Mouse (Mus musculus): ENCODE measurements around the gene Tnfrsf25. TPM values are rescaled to one million over a fixed set of nuclear protein-coding genes. Genes with fewer than 3 reads are reported as not detected.

Tnfrsf25 gene
- polyA plus RNA-seq, 1 experiment from 2014 or later, result 0.95 TPM

DNA sequence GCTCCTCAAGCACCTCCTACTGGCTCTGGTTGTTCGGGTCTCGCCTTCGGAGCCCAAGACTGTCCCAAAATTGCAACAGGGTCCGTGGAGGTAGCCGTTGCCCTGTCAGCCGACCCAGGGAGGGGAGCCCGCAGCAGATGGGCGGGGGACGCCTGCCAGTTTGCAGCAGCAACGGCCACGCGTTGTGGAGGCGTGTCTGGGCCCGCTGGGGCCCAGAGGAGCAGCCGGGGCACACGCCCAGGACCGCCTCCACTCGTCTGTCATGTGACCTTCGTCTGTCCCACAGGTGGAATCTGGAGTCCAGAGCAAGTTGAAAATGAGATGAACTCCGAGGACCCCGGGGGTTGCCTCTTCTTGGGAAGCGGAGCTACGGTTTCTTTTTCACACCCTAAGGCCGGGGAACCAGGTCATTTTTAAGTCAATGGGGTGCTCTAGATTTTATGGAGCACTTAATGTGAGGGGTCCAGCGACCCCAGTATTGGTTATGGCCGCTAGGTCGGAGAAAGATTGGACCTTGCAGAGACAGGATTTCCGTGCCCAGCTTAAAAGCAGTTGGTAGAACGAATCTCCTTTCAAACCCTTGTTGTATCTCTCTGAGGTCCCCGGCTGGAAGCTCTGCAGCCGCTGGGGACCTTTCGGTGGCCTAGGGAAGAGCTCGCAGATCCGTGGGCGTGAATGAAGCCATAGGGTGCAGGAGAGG, 43.0 kb downstream of the Tnfrsf25 start, which contains the start of gene Hes2:
Gene Hes2 (plus strand): TSS at position 283 of the 700 bp plus-strand sequence.
- H3K9me3 ChIP-seq (ENCODE audit: control insufficient read depth, low read length), result no peaks in the 10 kb centered on the region
- DNase-seq (ENCODE audit: low spot score) (no peak), ATAC-seq (ENCODE audit: low FRiP score) (no peak)
- H3K36me3 ChIP-seq (replicated peaks; ENCODE audit: control insufficient read depth, insufficient read depth), result no peaks in the 10 kb centered on the region
- no peak within 1 kb of the TSS for H3K27ac ChIP-seq
- WGBS, result 3% methylated on average over 35 of the region's 35 CpGs
- H3K27me3 ChIP-seq (ENCODE audit: control insufficient read depth, insufficient read depth, low read length), result peaks cover 82% of the 10 kb centered on the region
- peaks cover 3% of the 10 kb centered on the region; the same call in 1 of the 2 replicates for H3K4me1 ChIP-seq (replicated peaks; ENCODE audit: control insufficient read depth, insufficient read depth, low read length)
- no peak within 1 kb of the TSS for H3K9ac ChIP-seq
- peak within 1 kb of the TSS; percentile 5 for H3K4me3 ChIP-seq (replicated peaks; ENCODE audit: low read length)
- peak within 1 kb of the TSS; percentile 19 for H3K4me2 ChIP-seq (replicated peaks)

DNA sequence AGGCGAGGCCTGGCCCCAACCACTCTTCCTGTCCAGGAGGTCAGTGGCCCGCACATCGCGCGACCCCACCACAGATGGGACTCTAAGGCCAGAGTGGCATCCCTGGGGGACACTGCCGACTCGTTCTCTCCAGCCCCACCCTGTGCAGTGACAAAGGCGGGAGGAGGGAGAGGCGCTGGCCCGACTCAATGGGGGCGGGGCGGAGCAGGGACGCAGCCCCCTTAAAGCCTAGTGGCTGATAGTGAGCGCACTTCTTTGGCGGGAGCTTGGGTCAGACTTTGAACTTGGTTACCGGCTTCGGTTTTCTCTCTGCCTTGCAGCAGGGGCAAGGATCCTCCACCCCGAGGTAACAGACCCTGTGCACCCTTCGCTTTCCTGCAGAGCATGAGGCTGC, 43.5 kb downstream of the Tnfrsf25 start:
- H3K27me3 ChIP-seq (ENCODE audit: control insufficient read depth, insufficient read depth, low read length), result peaks cover 77% of the 10 kb centered on the region
- under 1% methylated on average over 19 of the region's 19 CpGs for WGBS
- H3K27ac ChIP-seq, result no peak overlapping the region

DNA sequence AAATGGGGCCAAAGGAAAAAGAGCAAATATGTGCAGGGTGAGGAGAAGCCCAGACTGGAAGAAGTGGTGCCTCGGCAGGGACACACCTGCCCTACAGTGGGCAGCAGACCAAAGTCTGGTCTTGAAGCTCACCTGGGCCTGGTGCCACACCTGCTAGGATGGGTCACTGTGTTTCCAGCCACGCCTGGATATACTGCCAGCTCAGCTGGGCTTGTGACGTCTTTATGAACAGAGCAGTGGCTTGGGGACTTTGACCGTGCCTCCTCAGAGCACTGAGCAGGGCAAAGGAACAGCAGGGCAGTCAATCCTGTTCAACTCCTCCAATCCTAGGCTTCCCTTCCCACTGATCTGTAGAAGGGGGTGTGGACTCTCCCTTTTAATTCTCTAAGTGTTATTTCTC, 45.0 kb downstream of the Tnfrsf25 start:
- H3K9me3 ChIP-seq (ENCODE audit: control insufficient read depth, low read length), result no peaks in the 10 kb centered on the region
- no peaks in the 10 kb centered on the region for H3K36me3 ChIP-seq (replicated peaks; ENCODE audit: control insufficient read depth, insufficient read depth)
- no peaks in the 10 kb centered on the region; the same call in 1 of the 2 replicates for H3K4me1 ChIP-seq (replicated peaks; ENCODE audit: control insufficient read depth, insufficient read depth, low read length)
- no peak overlapping the region for H3K9ac ChIP-seq
- DNase-seq (ENCODE audit: low spot score), result no peak
- 40% methylated on average over 4 of the region's 4 CpGs for whole genome bisulfite sequencing
- ATAC-seq (ENCODE audit: low FRiP score), result no peak
- H3K4me3 ChIP-seq (replicated peaks; ENCODE audit: low read length), result no peak overlapping the region
- no peak overlapping the region for H3K27ac ChIP-seq
- H3K4me2 ChIP-seq (replicated peaks), result no peak overlapping the region
- H3K27me3 ChIP-seq (ENCODE audit: control insufficient read depth, insufficient read depth, low read length), result peaks cover 62% of the 10 kb centered on the region

More for the DNA sequence above, 43.5 kb downstream of the Tnfrsf25 start:
- Histone ChIP-seq H3K9ac (no peak overlapping the region), H3K4me3 (replicated peaks; ENCODE audit: low read length) (peak overlapping the region; percentile 5), H3K4me2 (replicated peaks) (peak overlapping the region; percentile 11; the same call in 1 of the 2 replicates), H3K36me3 (replicated peaks; ENCODE audit: control insufficient read depth, insufficient read depth) (no peaks in the 10 kb centered on the region), H3K4me1 (replicated peaks; ENCODE audit: control insufficient read depth, insufficient read depth, low read length) (no peaks in the 10 kb centered on the region; the same call in 1 of the 2 replicates), H3K9me3 (ENCODE audit: control insufficient read depth, low read length) (no peaks in the 10 kb centered on the region)
- DNase-seq (ENCODE audit: low spot score), result no peak
- no peak for ATAC-seq (ENCODE audit: low FRiP score)

DNA sequence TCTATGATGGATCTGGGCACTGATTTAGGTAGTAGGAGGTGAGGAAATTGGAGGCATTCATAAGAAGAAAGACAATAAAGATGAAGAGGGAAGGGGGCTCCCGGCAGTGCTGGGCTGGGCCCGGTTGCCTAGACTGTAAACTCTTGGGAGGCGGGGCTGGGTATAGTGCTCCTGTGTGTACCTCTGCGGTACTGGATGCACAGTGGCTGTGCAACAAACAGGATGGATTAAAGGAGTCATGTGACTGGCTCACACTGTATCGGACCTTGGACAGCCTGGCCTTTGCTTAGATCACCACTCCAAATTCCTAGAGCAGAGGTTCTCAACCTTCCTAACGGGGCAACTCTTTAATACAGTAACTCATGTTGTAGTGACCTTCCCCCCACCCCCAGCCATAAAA, 45.9 kb downstream of the Tnfrsf25 start:
- H3K4me2 ChIP-seq (replicated peaks), result no peak overlapping the region
- peaks cover 61% of the 10 kb centered on the region for H3K27me3 ChIP-seq (ENCODE audit: control insufficient read depth, insufficient read depth, low read length)
- no peaks in the 10 kb centered on the region; the same call in 1 of the 2 replicates for H3K4me1 ChIP-seq (replicated peaks; ENCODE audit: control insufficient read depth, insufficient read depth, low read length)
- WGBS, result 79% methylated on average over 6 of the region's 6 CpGs
- no peak overlapping the region for H3K9ac ChIP-seq
- H3K4me3 ChIP-seq (replicated peaks; ENCODE audit: low read length), result no peak overlapping the region
- H3K27ac ChIP-seq, result no peak overlapping the region
- DNase-seq (ENCODE audit: low spot score) (no peak), ATAC-seq (ENCODE audit: low FRiP score) (no peak)
- no peaks in the 10 kb centered on the region for H3K9me3 ChIP-seq (ENCODE audit: control insufficient read depth, low read length)
- no peaks in the 10 kb centered on the region for H3K36me3 ChIP-seq (replicated peaks; ENCODE audit: control insufficient read depth, insufficient read depth)

DNA sequence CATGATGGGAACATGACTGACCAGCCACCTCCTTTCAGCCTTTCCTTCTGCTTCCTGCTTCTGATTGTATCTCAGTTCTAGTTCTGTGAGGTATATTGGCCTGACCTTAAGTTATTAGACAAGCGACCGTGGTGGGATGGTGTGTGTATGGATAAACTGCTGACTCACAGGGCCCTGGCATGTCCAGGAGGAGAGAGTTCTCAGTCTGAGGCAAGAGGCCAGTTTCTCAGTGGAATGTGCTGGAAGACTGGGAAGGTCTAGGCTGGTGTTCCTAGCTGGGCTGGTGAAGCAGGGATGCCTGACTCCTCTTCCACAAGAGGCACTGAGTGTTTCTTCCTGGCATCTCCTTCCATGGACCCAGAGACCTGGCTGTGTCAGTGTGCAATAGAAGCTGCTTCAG, 47.0 kb downstream of the Tnfrsf25 start:
- Histone ChIP-seq H3K27me3 (ENCODE audit: control insufficient read depth, insufficient read depth, low read length) (peaks cover 53% of the 10 kb centered on the region), H3K9me3 (ENCODE audit: control insufficient read depth, low read length) (no peaks in the 10 kb centered on the region), H3K27ac (no peak overlapping the region), H3K4me1 (replicated peaks; ENCODE audit: control insufficient read depth, insufficient read depth, low read length) (no peaks in the 10 kb centered on the region; the same call in 1 of the 2 replicates), H3K4me2 (replicated peaks) (no peak overlapping the region), H3K4me3 (replicated peaks; ENCODE audit: low read length) (no peak overlapping the region), H3K36me3 (replicated peaks; ENCODE audit: control insufficient read depth, insufficient read depth) (no peaks in the 10 kb centered on the region), H3K9ac (no peak overlapping the region)
- 100% methylated on average over 2 of the region's 2 CpGs for WGBS
- no peak for ATAC-seq (ENCODE audit: low FRiP score)
- no peak for DNase-seq (ENCODE audit: low spot score)

DNA sequence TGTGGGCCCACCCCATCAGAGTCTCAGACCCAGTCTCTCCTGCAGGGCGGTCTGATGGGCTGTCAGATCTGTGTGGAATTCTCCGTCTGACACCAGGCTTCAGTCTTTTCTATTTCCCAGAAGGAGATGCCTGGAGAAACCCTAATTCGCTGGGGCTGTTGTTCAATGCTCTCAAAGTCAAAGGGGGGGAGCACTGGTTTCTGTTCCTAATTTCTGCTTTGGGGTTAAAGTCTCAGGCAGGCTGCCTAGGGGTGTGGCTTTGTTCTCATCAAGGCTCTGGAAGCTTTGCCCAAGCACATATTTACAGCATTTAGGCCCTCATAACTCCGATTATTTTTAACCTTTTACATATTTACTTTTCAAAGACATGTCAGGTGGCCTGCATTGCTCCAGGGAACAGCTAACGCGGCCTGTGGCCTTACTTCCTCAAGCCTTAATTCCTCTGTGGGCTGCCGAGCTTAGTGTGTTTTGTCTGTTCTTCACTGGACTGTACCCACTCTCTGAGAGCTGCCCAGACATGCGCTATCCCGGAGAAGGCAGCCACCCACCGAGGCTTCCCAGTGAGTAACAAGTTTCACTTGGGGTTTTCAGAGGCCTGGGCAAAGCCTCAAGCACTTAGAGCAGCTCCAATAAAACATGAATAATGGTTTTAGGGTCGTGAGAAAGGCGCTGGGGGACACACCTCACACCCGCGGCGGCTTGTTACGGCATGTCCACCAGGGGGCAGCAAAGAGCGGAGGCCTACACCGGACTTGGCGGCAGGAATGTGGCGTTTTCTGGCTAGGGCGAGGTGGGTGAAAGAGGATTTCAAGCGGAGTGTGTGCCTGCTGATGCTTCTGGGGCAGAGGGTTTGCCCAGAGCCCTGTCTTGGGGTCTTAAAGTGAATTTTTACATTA, 49.5 kb downstream of the Tnfrsf25 start:
- peaks cover 27% of the 10 kb centered on the region for H3K27me3 ChIP-seq (ENCODE audit: control insufficient read depth, insufficient read depth, low read length)
- DNase-seq (ENCODE audit: low spot score) (peak; percentile 67), ATAC-seq (ENCODE audit: low FRiP score) (no peak)
- no peaks in the 10 kb centered on the region for H3K36me3 ChIP-seq (replicated peaks; ENCODE audit: control insufficient read depth, insufficient read depth)
- WGBS, result 26% methylated on average over 22 of the region's 22 CpGs
- no peaks in the 10 kb centered on the region for H3K9me3 ChIP-seq (ENCODE audit: control insufficient read depth, low read length)
- no peak overlapping the region for H3K4me2 ChIP-seq (replicated peaks)
- no peak overlapping the region for H3K4me3 ChIP-seq (replicated peaks; ENCODE audit: low read length)
- no peaks in the 10 kb centered on the region for H3K4me1 ChIP-seq (replicated peaks; ENCODE audit: control insufficient read depth, insufficient read depth, low read length)
- H3K27ac ChIP-seq, result no peak overlapping the region
- no peak overlapping the region for H3K9ac ChIP-seq

DNA sequence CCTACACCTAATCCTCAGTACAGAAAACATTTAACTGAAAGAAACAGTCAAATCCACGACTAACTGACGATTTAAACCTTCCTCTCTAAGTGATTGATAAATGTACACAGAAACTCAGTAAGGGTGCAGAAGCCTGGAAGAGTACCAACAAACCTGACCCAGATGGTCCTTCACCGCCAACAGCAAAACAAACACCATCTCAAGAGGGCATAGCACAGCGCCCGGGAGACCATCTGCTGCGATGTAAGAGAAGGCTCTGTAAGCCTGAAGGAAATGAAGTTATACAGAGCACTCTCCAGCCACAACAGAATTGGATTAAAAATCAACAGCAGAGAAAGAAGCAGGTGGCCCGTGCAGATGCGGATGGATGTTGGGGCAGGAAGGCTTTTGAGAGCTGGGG, 52.3 kb downstream of the Tnfrsf25 start:
- ATAC-seq (ENCODE audit: low FRiP score) (no peak), DNase-seq (ENCODE audit: low spot score) (no peak)
- no peak overlapping the region for H3K27ac ChIP-seq
- H3K9ac ChIP-seq, result no peak overlapping the region
- H3K27me3 ChIP-seq (ENCODE audit: control insufficient read depth, insufficient read depth, low read length), result no peaks in the 10 kb centered on the region
- no peak overlapping the region for H3K4me3 ChIP-seq (replicated peaks; ENCODE audit: low read length)
- no peak overlapping the region for H3K4me2 ChIP-seq (replicated peaks)
- 47% methylated on average over 8 of the region's 8 CpGs for WGBS
- no peaks in the 10 kb centered on the region for H3K9me3 ChIP-seq (ENCODE audit: control insufficient read depth, low read length)
- H3K4me1 ChIP-seq (replicated peaks; ENCODE audit: control insufficient read depth, insufficient read depth, low read length), result no peaks in the 10 kb centered on the region
- H3K36me3 ChIP-seq (replicated peaks; ENCODE audit: control insufficient read depth, insufficient read depth), result no peaks in the 10 kb centered on the region

DNA sequence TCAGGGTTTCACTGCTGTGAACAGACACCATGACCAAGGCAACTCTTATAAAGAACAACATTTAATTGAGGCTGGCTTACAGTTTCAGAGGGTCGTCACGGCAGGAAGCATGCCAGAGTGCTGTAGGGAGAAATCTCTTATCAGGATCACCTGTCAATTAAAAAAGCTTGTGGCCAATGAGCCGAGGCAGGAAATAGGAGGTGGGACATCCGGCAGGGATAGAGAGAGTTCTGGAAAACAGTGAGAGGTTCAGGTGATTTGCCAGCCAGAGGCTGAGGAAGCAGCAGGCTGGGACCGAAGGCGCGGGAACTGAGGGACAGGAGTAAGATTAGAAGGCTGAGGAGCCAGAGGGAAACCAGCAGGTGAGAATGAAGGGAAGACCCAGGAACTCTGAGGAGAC, 53.4 kb downstream of the Tnfrsf25 start:
- H3K36me3 ChIP-seq (replicated peaks; ENCODE audit: control insufficient read depth, insufficient read depth), result no peaks in the 10 kb centered on the region
- 0 out of 2 replicates have a peak, but pooled peaks cover 7% of the 10 kb centered on the region for H3K27me3 ChIP-seq (ENCODE audit: control insufficient read depth, insufficient read depth, low read length)
- no peaks in the 10 kb centered on the region for H3K4me1 ChIP-seq (replicated peaks; ENCODE audit: control insufficient read depth, insufficient read depth, low read length)
- no peak overlapping the region for H3K27ac ChIP-seq
- no peaks in the 10 kb centered on the region for H3K9me3 ChIP-seq (ENCODE audit: control insufficient read depth, low read length)
- WGBS, result 85% methylated on average over 7 of the region's 7 CpGs
- no peak for ATAC-seq (ENCODE audit: low FRiP score)
- no peak overlapping the region for H3K9ac ChIP-seq
- no peak overlapping the region for H3K4me2 ChIP-seq (replicated peaks)
- no peak overlapping the region for H3K4me3 ChIP-seq (replicated peaks; ENCODE audit: low read length)
- DNase-seq (ENCODE audit: low spot score), result no peak

Measured in hindbrain, embryonic 14.5 days (tissue).